Mouse (Mus musculus): ENCODE results near the gene Abcg5. TPM values are rescaled to one million over a fixed set of nuclear protein-coding genes. Genes with fewer than 3 reads are reported as not detected.

Abcg5 gene
- total and polyA plus RNA-seq, 3 experiments = not detected

DNA sequence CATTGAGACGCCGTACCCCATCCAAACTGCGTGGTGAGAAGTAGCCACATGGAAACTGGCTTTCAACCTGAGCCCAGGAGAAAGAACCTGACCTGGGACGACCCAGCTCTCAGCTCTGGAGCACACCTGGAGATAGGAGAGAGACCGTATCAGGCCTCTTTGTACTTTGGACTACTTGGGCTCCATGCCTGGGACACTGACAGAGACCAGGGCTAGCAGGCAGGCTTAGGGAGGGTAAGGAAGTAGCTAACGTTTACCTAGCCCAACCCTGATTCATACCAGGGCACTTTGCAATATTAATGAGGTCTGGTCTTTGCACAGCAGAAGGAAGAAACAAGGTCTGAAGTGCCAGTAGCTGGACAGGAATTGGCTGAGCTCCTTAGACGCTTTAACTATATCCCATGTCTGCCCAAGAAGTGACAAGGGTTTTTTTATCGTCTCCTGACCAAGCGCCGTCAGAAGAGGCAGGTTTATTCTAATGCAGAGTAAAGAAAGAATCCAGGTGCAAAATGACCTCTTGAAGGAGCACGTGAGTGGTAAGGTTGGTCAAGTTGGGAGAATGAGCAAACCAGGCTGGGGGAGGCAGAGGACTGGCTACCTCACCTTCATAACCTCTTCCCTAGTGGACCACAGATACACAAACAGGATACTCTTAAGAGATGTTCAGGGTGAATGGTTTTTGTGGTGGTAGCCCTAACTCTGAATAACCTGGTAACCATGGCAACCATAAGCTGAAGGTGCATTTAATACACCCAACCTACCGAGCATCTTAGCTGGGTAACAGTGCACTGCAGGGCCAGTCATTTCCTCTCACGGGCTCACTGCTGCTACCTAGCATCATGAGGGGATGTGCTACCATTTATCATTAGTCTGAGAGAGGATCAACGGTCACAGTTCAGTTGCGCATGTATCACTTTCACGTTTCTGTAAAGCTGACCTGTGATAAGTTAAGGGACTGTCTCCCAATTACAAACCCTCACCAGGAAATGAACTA lies 10.1 kb downstream of the Abcg5 start:
- Histone ChIP-seq H3K4me3 (no peak overlapping the region), H3K9ac (ENCODE audit: low read depth, low read length) (no peak overlapping the region), H3K79me2 (replicated peaks; ENCODE audit: control insufficient read depth, insufficient read depth, low read length) (no peaks in the 10 kb centered on the region), H3K36me3 (ENCODE audit: control insufficient read depth, insufficient read depth, low read length) (no peaks in the 10 kb centered on the region), H3K4me1 (ENCODE audit: control insufficient read depth, insufficient read depth, low read length) (no peaks in the 10 kb centered on the region), H3K27ac (no peak overlapping the region), H3K27me3 (ENCODE audit: control insufficient read depth, insufficient read depth, low read length) (0 out of 2 replicates have a peak, but pooled peaks cover 2% of the 10 kb centered on the region)
- 69% methylated on average over 16 of the region's 16 CpGs for WGBS
- TF ChIP-seq EP300 (IDR thresholded peaks at IDR 0.05; ENCODE audit: insufficient read depth, low read depth, low read length) = no peak
- no peak for TF ChIP-seq POLR2A (IDR thresholded peaks at IDR 0.05; ENCODE audit: insufficient read depth, low read depth, low read length)
- TF ChIP-seq CTCF (IDR thresholded peaks at IDR 0.05) = no peak
- intact Hi-C loops (cut with DNase I) = no loop called here
- DNase-seq = no peak

- intact Hi-C loops (cut with DNase I) = no loop called here
- no peaks in the 10 kb centered on the region for H3K27me3 ChIP-seq (ENCODE audit: control insufficient read depth, insufficient read depth, low read length)
- 84% methylated on average over 3 of the region's 3 CpGs for WGBS
- no peak overlapping the region for H3K9ac ChIP-seq (ENCODE audit: low read depth, low read length)
- H3K36me3 ChIP-seq (ENCODE audit: control insufficient read depth, insufficient read depth, low read length) = no peaks in the 10 kb centered on the region
- no peaks in the 10 kb centered on the region for H3K79me2 ChIP-seq (replicated peaks; ENCODE audit: control insufficient read depth, insufficient read depth, low read length)
- no peak overlapping the region for H3K27ac ChIP-seq
- TF ChIP-seq EP300 (IDR thresholded peaks at IDR 0.05; ENCODE audit: insufficient read depth, low read depth, low read length) = no peak
- no peak for TF ChIP-seq POLR2A (IDR thresholded peaks at IDR 0.05; ENCODE audit: insufficient read depth, low read depth, low read length)
- TF ChIP-seq CTCF (IDR thresholded peaks at IDR 0.05) = no peak
- H3K4me3 ChIP-seq = no peak overlapping the region
- H3K4me1 ChIP-seq (ENCODE audit: control insufficient read depth, insufficient read depth, low read length) = no peaks in the 10 kb centered on the region
- no peak for DNase-seq
Observed at GRCm38 (mm10) chr17:84667848-84668247, 15.0 kb downstream of the Abcg5 start.

- H3K36me3 ChIP-seq (ENCODE audit: control insufficient read depth, insufficient read depth, low read length) = no peaks in the 10 kb centered on the region
- intact Hi-C loops (cut with DNase I) = no loop called here
- H3K79me2 ChIP-seq (replicated peaks; ENCODE audit: control insufficient read depth, insufficient read depth, low read length) = no peaks in the 10 kb centered on the region
- no peaks in the 10 kb centered on the region for H3K4me1 ChIP-seq (ENCODE audit: control insufficient read depth, insufficient read depth, low read length)
- WGBS = 50% methylated on average over 9 of the region's 9 CpGs
- H3K4me3 ChIP-seq = no peak overlapping the region
- no peak for DNase-seq
- no peak overlapping the region for H3K9ac ChIP-seq (ENCODE audit: low read depth, low read length)
- TF ChIP-seq EP300 (IDR thresholded peaks at IDR 0.05; ENCODE audit: insufficient read depth, low read depth, low read length) = no peak
- H3K27me3 ChIP-seq (ENCODE audit: control insufficient read depth, insufficient read depth, low read length) = no peaks in the 10 kb centered on the region
- H3K27ac ChIP-seq = no peak overlapping the region
Observed at GRCm38 (mm10) chr17:84665691-84666090, 17.1 kb downstream of the Abcg5 start.

DNA sequence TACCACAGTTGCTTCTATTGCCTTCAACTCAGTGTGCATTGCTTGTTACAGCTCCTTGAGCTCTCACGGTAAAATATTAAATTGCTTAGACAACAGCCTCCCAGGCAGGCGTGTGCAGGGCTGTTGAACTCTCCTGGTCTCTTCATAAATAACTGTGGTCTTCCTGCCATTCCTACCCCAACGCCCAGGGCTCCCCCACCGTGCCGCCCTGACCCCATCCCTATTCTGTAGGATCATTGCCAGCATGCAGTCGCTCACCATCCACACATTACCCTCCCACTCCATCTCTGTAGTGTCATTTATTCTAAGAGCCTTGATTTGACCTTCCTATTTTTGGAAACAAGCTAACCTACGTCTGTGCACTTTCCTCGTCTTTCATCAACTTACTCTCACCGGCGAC lies 17.8 kb downstream of the Abcg5 start:
- no peak for DNase-seq
- intact Hi-C loops (cut with DNase I) = no loop called here
- no peak overlapping the region for H3K4me3 ChIP-seq
- no peaks in the 10 kb centered on the region for H3K36me3 ChIP-seq (ENCODE audit: control insufficient read depth, insufficient read depth, low read length)
- WGBS = 56% methylated on average over 10 of the region's 10 CpGs
- no peak overlapping the region for H3K27ac ChIP-seq
- TF ChIP-seq CTCF (IDR thresholded peaks at IDR 0.05) (no peak), EP300 (IDR thresholded peaks at IDR 0.05; ENCODE audit: insufficient read depth, low read depth, low read length) (no peak), POLR2A (IDR thresholded peaks at IDR 0.05; ENCODE audit: insufficient read depth, low read depth, low read length) (no peak)
- no peaks in the 10 kb centered on the region for H3K27me3 ChIP-seq (ENCODE audit: control insufficient read depth, insufficient read depth, low read length)
- no peak overlapping the region for H3K9ac ChIP-seq (ENCODE audit: low read depth, low read length)
- H3K4me1 ChIP-seq (ENCODE audit: control insufficient read depth, insufficient read depth, low read length) = no peaks in the 10 kb centered on the region
- H3K79me2 ChIP-seq (replicated peaks; ENCODE audit: control insufficient read depth, insufficient read depth, low read length) = no peaks in the 10 kb centered on the region

DNA sequence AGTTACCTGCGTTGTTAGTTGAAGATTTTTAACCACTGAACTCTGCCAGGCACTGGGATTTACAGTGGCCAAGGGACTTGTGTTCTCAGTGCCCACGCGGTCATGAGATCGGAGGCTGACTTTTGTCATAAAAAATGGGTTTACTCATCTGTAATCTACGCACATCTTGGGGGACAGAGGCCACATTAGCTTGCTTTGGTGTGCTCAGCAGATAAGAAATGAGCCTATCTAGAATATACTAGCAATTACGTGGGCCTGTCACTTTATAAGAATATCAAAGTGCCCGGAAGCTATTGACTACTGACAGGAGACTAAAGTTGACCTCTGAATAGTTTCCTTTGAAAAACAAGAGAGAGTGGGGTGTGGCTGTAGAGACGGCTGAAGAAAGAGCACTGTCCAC lies 23.9 kb downstream of the Abcg5 start:
- Histone ChIP-seq H3K4me3 (no peak overlapping the region), H3K9ac (ENCODE audit: low read depth, low read length) (no peak overlapping the region), H3K4me1 (ENCODE audit: control insufficient read depth, insufficient read depth, low read length) (no peaks in the 10 kb centered on the region), H3K27ac (no peak overlapping the region), H3K36me3 (ENCODE audit: control insufficient read depth, insufficient read depth, low read length) (no peaks in the 10 kb centered on the region), H3K27me3 (ENCODE audit: control insufficient read depth, insufficient read depth, low read length) (no peaks in the 10 kb centered on the region), H3K79me2 (replicated peaks; ENCODE audit: control insufficient read depth, insufficient read depth, low read length) (no peaks in the 10 kb centered on the region)
- intact Hi-C loops (cut with DNase I) = no loop called here
- TF ChIP-seq CTCF (IDR thresholded peaks at IDR 0.05) (no peak), POLR2A (IDR thresholded peaks at IDR 0.05; ENCODE audit: insufficient read depth, low read depth, low read length) (no peak), EP300 (IDR thresholded peaks at IDR 0.05; ENCODE audit: insufficient read depth, low read depth, low read length) (no peak)
- no peak for DNase-seq
- WGBS = 80% methylated on average over 8 of the region's 8 CpGs

- Histone ChIP-seq H3K9ac (ENCODE audit: low read depth, low read length) (no peak overlapping the region), H3K4me1 (ENCODE audit: control insufficient read depth, insufficient read depth, low read length) (no peaks in the 10 kb centered on the region), H3K79me2 (replicated peaks; ENCODE audit: control insufficient read depth, insufficient read depth, low read length) (no peaks in the 10 kb centered on the region), H3K27me3 (ENCODE audit: control insufficient read depth, insufficient read depth, low read length) (no peaks in the 10 kb centered on the region), H3K36me3 (ENCODE audit: control insufficient read depth, insufficient read depth, low read length) (no peaks in the 10 kb centered on the region), H3K4me3 (no peak overlapping the region), H3K27ac (no peak overlapping the region)
- 52% methylated on average over 5 of the region's 5 CpGs for WGBS
- no peak for TF ChIP-seq CTCF (IDR thresholded peaks at IDR 0.05)
- TF ChIP-seq EP300 (IDR thresholded peaks at IDR 0.05; ENCODE audit: insufficient read depth, low read depth, low read length) = no peak
- TF ChIP-seq POLR2A (IDR thresholded peaks at IDR 0.05; ENCODE audit: insufficient read depth, low read depth, low read length) = no peak
- intact Hi-C loops (cut with DNase I) = no loop called here
- DNase-seq = no peak
Observed at GRCm38 (mm10) chr17:84658195-84658594, 24.6 kb downstream of the Abcg5 start.
